Mouse (Mus musculus) layer of hippocampus, adult 11-12 months (tissue): Measurements from ENCODE around the gene Rptor.

Source experiments
- DNase-seq: peaks from one replicate; pipeline ENCODE4 v3.0.0; 2022; ENCODE audit warnings: low spot score

The Rptor gene

DNA sequence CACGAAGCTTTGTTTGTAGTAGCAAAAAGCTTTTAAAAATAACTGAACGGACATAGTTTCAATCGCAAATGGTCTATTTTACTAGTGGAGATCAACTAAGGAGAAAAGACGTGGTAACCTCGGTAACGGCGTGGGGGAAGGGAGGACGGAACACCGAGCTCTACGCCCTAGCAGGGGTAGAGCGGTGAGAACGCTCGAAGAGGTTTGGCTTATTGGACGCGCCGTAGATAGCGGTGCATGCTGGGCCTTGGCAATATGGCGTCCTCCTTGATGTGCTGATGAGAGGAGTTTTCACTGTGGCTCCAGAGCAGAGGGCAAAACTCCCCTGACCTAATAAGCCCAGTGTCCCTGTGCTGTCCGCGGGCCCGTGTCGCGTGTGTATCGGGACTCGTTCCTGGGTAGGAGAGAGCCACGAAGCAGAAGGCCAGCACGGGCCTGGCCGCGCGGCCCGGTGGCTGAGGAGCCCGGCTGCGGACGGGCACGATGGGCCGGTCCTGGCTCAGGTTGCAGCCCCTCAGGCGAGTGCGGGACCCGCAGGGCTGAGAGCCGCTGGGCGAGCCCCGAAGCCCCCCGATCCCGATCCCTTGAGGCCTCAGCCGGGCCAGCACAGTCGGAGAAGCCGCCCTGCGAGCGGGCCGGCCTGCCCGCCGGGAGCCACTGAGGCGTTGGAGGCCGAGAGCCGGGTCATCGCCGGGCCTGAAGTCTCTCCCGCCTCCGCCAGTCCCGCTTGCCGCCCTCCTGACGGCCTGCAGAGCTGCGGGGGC, at the start of gene Rptor:
TSS of gene Rptor (plus strand) at position 143 of the 764 bp plus-strand sequence.
- DNase-seq = peak; percentile 98

DNA sequence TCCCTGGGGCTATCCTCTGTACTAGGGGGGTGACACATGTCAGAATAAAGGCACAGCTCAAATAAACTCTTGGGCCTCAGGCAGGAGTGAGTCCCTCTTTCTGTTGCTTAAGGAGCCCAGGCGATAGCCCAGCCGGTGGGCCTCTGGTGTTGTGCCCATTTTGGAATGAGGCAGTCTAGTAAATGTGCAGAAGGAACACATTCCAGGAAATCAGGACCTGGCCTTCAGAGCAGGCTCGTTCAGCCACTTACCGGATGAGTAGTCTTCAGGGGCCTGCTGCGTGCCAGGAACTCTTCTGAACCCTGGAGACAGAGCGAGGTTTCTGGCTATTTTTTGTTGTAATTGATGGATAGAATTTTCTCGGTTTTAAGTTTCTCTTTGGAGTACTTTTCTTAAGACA, 48.0 kb upstream of the Rptor start:
- DNase-seq = no peak

DNA sequence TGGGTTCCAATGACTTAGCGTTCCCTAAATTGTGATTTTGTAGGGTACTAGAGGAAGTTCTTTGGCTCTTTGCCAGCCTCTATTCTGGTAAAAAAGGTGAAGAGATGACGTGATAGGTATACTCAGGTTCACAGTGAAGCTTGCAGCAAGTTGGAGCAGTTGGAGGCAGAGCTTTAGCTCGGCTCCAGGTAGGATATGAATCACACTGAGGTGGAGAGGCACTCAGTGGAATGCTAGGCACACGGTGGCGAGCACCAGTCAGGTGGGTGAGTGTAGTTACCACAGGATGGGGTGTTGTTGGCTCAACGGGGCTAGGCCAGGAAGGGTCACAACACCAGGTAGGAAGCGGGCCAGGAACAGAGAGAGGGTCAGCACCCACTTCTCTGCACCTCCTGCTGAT, 47.5 kb upstream of the Rptor start:
- DNase-seq = no peak

DNA sequence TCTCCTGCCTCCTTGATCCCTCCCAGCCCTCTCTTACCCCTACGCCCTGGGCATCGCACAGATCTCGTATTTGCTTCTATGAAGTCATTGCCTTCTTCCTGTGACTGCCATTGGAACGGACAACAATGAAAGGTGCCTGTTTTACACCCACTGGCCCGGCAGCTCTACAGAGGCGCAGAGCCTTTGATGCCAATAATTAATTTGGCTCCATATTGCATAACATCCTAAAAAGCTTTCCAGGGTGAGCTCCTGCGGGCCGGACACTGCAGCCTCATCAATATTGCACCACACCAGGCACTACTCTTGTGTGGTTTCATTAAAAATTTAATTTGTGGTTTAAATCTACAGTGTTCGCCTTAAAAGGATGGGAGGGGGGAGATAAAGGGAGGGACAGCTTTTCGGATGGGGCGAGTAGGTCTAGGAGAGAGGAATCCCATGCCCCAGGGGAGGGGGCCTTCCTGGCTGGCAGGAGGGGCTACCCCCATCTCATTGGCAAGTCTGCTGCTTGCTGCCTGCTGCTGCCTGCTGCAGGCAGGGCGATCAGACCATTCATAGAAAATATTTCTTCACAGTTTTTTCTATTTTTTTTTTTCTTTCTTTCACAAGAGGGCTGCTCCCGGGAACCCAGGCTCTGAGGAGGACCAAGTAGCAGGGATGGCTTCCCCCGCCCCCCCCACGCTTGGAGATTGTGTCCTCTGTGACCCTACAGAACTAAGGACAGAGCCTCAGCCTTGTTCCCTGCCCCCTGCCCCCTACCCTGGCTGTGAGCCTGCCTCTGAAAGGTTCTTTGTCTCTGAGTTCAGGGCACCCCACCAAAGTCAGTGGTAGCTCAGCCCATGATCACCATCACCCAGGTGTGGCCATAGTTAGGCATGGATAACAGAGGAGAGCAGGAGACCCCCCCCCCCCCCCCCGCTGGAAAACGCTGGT, 44.5 kb upstream of the Rptor start:
- no peak for DNase-seq

DNA sequence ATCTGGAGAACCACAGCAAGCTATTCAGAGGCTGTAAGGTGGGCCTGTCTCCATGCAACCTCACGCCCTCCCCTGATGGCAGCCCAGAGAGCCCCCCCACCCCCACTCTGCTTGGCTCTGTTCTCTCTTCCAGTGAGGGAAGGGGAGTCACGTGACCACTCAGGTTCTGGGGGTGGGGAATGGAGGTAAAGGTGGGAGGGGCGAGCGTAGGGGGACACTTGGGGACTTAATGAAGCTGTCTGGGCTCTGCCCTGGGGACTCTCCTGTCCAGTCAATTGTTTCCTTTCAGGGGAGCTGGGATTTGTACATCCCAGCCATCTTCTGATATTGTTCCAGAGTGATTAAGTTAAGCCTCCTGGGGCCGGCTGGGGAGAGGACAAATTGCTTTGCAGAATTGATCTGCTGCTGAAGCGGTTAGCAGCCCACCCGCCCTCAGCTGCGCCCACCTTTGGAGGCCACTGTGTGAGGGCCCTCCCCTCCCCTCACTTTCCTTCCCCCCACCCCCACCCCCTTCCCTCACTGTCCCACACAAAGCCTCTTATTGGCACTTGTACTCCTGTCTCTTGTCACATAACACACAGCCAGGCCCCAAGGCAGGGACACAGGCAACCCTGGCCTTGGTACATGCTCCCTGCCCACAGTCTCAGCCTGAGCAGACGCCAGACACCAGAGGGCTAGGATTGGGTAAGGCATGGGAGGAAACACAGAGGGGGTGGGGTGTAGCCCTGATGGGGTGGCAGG, 43.7 kb upstream of the Rptor start:
- DNase-seq = no peak

DNA sequence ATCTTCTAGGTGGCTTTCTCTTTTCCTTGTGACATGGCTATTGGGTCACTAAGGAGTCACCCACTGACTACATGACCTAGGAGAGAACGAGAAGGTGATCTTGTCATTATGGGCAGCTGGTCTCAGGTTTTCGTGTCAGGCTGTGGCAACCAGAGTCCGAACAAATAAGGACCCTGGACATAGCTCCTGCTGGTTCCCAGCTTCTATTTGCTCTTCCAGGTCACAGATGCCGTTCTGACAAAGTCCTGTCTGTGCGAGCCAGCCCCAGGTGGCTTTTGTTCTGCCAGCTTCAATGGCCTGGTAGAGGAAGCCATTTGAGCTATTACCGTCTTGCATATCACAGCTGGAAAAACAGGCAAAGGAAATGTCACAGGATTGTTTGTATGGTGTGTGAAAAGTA, 40.4 kb upstream of the Rptor start:
- no peak for DNase-seq

DNA sequence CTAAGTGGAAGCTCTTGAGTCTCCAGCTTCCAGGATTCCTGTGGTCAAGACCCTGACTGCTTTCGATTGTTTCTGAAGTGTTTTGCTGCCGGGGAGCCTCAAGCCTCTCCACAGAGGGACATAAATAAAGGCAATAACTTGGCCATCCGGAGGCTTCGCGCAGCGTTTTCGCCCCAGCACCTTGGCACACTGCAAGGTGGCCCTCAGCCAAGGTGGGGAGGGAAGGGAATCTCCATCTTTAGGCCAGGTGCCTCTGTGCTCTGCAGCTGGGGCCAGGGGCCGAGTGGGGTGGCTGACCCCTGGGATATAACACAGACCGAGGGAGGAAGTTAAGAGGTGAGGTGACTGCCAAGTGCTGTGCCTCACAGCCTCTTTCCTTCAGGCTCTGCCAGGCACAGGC, 39.5 kb upstream of the Rptor start:
- no peak for DNase-seq

DNA sequence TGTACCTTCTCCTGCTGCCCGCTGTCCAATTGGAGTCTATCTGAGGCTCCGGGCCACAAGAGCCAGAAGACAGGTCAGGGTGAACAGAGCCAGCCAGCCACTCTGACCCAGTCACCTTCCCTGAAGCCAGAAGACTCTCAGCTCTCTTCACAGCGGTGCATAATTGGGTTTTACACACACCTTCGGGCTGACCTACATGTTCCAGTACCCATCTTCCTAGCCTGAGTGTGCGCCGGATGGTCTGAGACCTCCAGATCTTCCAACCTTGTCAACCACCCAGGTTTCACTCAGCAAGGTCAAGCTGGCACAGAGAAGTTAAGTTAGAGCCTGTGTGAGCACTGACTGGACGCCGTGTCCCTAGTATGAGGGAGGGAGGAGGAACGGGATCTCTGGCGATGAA, 38.3 kb upstream of the Rptor start:
- no peak for DNase-seq

DNA sequence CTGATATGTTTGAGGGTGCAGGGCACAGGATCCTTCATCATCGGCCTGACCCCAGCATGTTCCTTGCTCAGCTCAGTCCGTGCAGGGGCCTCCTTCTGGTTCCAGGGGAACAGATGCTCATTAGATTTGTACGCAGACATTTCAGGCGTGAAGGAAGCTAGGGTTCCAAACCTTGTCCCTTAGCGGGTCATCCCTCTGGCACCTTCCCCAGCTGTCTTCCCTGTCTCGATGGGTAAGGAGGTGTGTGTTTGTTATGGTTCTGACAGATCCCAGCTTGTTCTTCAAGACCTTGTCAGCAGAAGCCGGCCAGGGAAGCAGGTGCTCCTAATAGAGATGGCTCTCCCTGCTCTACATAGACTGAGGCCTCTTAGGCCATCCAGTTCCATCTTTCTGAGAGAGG, 37.7 kb upstream of the Rptor start:
- no peak for DNase-seq

DNA sequence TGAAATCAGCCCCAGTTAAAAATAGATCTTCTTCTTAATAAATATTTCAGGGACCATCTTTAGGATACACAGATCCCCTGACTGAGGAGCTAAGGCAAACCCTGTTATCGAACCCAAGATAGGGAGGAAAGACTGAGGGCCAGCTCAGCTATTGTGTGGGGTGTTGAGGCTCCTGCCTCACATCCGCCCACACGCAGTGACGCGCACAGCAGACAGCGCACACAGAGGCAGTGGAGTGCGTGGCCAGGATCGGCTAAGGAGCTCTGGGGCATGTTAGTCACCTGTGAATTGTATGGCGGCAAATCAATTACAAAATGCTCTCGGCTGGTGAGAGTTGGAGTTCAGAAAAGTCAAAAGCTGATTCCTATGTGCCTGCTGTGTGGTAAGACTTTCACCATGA, 37.0 kb upstream of the Rptor start:
- DNase-seq = no peak

DNA sequence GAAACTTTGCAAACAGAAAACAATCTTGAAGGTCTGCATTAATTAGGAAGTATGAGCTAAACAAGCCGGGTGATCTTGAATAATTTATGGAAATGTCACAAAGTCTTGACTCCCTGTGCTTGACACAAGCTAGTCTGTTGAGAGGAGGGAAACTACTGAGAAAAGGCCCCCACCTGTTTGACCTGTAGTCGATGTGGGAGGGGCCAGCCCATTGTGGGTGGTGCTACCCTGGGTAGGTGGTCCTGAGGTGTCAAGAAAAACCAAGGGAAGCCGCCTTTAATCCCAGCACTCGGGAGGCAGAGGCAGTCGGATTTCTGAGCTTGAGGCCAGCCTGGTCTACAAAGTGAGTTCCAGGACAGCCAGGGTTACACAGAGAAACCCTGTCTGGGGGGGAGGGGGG, 36.5 kb upstream of the Rptor start:
- DNase-seq = no peak

DNA sequence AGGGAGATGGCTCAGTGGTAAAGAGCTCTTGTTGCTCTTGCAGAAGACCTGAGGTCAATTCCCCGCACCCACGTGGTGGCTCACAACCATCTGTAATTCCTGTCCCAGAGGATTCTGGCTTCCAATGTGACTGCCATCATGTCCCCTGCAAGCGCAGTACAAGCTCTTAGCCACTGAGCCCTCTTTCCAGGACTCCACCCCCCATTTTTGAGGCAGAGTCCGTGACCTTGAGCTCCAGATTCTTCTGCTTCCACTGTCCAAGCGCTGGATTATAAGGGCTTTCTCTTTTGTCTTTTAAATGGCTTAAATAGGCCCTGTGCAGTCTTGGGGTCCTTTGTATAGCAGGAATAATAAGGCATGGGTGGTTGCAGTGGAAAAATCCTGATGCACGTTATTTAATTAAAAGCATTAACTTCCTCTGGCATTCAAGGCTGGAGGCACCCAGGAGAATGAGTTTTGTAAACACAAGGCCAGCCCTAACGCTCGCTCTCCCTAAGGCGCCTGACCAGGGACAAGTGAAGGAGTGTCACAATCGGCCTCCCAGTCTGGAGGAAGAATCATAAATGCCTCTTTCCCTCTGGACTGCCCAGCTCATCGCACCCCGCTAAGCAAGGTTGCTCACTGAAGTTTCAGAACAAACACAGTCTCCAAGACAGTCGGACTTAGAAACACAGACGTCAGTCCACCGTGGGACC, 30.2 kb upstream of the Rptor start:
- DNase-seq = no peak

DNA sequence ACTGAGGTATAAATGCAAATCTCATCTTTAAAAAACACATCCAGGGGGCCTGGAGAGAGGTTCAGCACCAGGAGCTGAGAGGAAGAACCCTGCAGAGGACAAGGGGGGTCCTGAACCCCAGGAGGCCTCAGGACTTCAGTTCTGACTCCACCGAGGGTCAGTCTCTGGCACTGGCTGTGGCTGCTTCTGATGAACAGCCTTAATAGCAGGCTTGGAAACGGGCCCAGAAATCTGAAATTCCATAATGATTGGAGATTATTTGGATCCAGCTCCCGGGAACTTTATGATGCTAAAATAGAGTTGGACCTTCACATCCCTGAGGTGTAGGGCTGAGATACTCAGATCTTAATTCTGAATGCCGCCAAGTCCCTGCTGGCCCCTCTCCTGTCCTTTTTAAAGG, 25.9 kb upstream of the Rptor start:
- no peak for DNase-seq

DNA sequence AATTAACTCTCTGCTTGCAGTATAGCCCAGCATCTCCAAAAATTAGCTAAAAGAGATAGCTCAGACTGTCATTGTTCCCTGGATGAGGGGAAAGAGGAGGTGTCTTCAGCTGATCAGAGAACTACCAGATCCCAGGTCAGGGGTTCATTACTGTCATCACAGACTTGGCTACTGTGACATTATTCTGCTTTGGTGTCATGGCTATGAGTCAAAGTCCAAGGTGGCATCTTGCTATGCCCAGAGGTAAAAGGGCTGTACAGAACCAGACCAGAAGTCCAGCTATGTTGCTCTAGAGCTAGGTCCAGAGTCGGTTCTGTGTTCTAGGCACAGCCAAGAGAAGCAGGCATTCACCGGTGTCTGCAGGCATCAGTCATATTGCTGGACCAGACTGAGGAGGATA, 25.0 kb upstream of the Rptor start:
- DNase-seq = no peak

DNA sequence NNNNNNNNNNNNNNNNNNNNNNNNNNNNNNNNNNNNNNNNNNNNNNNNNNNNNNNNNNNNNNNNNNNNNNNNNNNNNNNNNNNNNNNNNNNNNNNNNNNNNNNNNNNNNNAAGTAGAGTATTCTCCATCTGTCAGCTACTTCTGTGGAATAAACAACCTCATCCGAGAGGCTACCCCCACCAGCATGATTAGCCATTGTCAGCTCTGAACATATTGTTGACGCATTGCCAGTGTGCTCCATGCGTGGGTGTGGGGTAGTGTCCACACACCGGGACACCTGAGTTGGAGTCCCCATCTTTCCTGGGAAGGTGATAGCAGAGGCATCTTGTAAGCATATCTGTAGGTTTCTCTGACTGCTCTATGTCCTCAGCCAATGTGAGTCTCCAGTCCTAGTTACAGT, 16.2 kb upstream of the Rptor start:
- no peak for DNase-seq

DNA sequence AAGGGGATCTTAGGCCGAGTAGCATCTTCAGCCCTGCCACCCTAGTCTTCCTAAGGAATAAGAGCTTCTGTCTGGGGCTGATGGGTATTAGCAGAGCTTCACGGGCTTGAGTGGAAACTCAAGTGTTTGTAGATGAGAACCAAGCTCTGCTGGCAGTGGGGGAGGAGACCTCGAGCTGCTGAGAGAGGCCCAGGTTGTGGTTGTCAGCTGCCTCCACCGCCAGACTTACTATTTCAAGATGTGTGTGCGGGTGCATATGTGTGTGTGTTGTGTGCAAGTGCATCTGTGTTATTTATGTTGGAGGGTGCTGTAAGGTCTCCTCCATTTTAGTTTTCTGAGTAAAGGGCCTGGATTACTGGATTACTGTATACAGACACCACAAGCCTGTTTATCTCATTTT, 15.6 kb upstream of the Rptor start:
- DNase-seq = no peak

DNA sequence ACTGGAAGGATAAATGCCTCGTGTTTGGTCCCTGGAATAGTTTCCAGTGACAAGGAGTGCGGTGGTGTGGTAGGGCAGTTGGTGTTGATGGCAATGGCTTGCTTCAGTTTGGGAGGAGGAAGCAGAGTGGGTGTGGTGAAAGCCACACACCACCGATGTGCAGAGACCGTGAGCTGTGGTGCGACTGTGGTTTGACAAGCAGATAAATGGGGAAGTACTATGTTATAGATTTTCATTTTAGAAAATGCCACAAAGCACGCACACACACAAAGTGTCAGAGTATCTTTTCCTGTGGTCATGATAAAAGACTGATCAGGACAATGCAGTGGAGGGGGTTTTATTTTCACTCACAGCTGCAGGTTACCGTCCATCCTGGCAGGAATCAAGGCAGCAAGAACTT, 13.5 kb upstream of the Rptor start:
- no peak for DNase-seq

DNA sequence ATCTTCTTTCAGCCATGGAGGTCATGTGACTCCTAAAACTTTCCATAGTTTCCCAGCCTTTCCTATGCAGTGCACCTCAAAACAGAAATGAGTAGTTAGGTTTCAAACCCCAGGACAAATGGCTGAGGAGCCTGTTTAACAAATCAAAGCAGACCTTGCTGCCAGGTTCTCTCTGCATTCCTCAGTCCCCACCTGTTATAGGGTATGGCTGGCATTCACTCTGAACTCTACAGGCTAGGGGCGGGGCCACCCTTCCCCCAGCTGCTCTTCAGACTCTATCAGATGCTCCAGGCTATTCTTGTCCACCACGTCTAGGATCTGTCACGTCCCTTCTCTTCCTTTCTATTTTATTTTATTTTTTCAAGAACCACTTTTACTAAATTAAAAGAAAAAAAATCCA, 8.7 kb upstream of the Rptor start:
- no peak for DNase-seq

DNA sequence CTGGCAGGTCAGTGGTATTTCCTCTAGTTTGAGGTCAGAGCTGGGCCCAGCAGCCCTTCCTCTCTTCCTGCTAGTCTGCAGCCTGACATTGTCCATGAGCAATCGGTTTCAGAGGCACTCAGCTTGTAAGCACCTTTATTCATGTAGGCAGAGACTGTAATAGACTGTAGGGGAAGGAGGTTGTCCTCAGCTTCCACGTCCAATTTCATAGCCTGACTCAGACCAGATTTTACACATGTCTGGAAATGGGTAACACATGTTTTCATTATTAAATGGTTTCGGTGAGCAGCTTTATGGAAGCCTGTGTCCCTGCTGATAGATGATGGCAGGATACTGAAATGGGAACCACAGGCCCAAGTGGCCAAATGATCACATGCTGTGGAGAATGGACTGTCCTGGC, 3.8 kb upstream of the Rptor start:
- DNase-seq = no peak

DNA sequence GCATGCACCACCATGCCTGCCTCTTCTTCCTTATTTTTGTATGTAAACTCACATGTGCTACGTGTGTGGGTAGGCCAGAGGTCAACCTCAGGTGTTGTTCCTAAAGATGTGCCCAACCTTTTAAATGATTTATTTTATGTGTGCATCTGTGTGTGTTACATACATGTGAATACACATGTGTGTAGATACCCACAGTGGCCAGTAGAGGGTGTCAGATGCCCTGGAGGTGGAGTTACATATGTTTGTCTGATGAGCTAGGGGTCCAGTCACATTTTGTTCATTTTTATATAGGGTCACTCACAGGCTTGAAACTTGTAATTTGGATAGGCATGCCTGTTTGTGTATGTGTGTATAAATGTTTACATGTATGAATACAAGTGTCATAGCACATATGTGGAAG, 2.4 kb upstream of the Rptor start:
- DNase-seq = no peak

DNA sequence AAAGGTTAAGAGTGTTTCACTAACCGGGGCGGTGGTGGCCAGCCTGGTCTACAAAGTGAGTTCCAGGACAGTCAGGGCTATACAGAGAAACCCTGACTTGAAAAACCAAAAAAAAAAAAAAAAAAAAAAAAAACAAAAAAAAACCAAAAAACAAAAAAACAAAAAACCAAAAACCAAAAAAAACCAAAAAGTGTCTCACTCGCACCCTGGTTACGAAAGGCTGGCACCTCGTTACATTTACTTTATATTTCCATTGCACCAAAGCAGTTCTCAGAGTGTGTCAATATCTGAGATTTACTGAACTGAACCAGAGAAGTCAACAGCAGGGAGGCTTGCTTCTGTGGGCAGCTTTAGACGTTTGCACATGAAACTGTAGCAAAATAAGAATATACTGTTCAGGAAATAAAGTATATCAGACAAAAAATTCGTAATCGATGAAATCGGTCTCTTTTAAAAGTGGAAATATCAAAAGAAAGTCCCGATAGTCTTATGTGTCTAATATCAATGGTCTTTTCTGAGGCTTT, 466 bp upstream of the Rptor start:
- no peak for DNase-seq

DNA sequence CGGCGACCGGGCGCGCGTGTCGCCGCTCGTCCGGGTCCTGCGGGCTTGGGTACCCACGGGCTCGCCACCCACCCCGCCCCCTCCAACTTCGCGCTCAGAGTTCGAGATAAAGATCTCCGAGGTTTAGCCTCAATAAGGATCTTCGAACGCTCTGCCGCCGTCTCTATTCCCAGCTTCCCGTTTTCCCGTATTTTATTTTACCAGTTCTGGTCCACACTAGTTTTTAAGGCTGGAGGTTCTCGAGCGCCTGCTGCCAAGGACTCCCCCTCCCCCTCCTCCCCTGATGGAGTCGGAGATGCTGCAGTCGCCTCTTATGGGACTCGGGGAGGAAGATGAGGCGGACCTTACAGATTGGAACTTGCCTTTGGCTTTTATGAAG, 811 bp downstream of the Rptor start:
- DNase-seq = no peak
